Mouse (Mus musculus): ENCODE measurements at regions not wholly inside any gene's neighbourhood (a gene's known extent, or its start where the extent isn't known, plus 50 kb on each side); places are given as distances from the start of the nearest gene placed in this dataset.

DNA sequence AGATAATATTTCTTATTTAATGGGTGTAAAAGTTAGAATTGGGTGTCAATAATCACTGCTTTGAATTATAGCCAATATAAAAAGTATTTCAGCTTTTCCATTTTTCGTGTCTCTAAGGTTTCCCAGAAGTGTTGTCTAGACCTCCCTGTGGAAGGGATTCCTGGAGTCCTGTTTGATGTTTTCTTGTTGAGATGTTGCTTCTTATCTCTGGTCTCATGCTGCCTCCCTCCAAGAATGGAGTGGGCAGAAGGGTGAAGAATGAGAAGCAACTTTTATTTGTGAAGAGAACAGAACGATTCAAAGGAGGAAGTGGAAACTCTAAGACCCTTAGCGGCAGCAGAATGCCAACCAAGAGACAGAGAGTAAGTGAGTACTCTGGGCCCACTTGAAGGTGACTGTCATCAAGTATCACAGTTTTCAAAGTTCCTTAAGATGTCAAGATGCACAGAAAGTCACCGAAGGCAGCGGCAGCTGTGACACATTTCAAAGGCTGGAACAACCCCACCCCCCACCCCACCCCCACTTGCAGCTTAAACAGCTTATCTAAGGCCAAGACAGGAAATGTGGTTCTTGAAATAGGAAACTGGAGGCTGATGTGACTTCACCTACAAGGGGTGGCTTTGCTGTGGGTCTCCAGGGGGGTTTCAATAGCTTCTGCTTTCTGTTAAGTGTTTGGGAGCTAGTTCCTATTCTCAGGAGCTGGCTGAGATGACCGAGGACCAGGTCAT is 218.6 kb upstream of the Rasa1 start:
- TF ChIP-seq CTCF (IDR thresholded peaks at IDR 0.05; ENCODE audit: low read depth, low read length) = no peak
- no peak for TF ChIP-seq POLR2A (IDR thresholded peaks at IDR 0.05; ENCODE audit: extremely low read depth, insufficient read depth, low read length)
